Mouse (Mus musculus): ENCODE measurements around the gene Asb8. TPM values are rescaled to one million over a fixed set of nuclear protein-coding genes. Genes with fewer than 3 reads are reported as not detected.

Asb8 gene
- polyA plus RNA-seq, 2 experiments from 2014 or later, result 33.5 to 40.1 TPM

Other genes starting within 250 kb of the Asb8 start
- 10 to 100 TPM; 25.3 to 25.8 TPM for gene Tmem106c, start 201.4 kb downstream of the Asb8 start, polyA plus RNA-seq (2017; shearing (Covaris generic))
- gene Col2a1, start 160.9 kb downstream of the Asb8 start, polyA plus RNA-seq (2017; shearing (Covaris generic)), result not detected
- 10 to 100 TPM in 1 of 2 experiments, 1 to 10 TPM in 1; 4.8 to 13.4 TPM for gene Pfkm, start 73.0 kb downstream of the Asb8 start, polyA plus RNA-seq (2017; shearing (Covaris generic))
- 10 to 100 TPM; 33.4 to 34.3 TPM for gene Senp1, start 71.9 kb downstream of the Asb8 start, polyA plus RNA-seq (2017; shearing (Covaris generic))
- gene Ccdc184, start 1.5 kb upstream of the Asb8 start, polyA plus RNA-seq (2017; shearing (Covaris generic)), result under 1 TPM; 0.24 to 0.27 TPM
- not detected for gene Olfr288, start 29.9 kb upstream of the Asb8 start, polyA plus RNA-seq (2017; shearing (Covaris generic))
- gene Gm44579, start 55.4 kb upstream of the Asb8 start, polyA plus RNA-seq (2017; shearing (Covaris generic)), result not detected
- gene Olfr287, start 55.4 kb upstream of the Asb8 start, polyA plus RNA-seq (2017; shearing (Covaris generic)), result not detected
- gene Olfr286, start 68.8 kb upstream of the Asb8 start, polyA plus RNA-seq (2017; shearing (Covaris generic)), result under 1 TPM in 1 of 2 experiments, not detected in 1; 0.15 TPM
- gene H1fnt, start 91.7 kb upstream of the Asb8 start, polyA plus RNA-seq (2017; shearing (Covaris generic)), result not detected
- gene Zfp641, start 130.5 kb upstream of the Asb8 start, polyA plus RNA-seq (2017; shearing (Covaris generic)), result not detected
- not detected for gene Olfr285, start 151.7 kb upstream of the Asb8 start, polyA plus RNA-seq (2017; shearing (Covaris generic))
- gene Olfr284, start 175.4 kb upstream of the Asb8 start, polyA plus RNA-seq (2017; shearing (Covaris generic)), result not detected
- gene Olfr283, start 215.3 kb upstream of the Asb8 start, polyA plus RNA-seq (2017; shearing (Covaris generic)), result not detected

All from CD4-positive, CD25-positive, alpha-beta regulatory T cell, adult 4 months (primary cell).